Mouse (Mus musculus): ENCODE results near the gene Gmpr. TPM values are rescaled to one million over a fixed set of nuclear protein-coding genes. Genes with fewer than 3 reads are reported as not detected.

Gmpr gene
- polyA plus RNA-seq, 1 experiment from 2014 or later, result 40.7 TPM

GRCm38 (mm10) chr13:45527232-45527964 lies 20.2 kb downstream of the Gmpr start:
- 82% methylated on average over 11 of the region's 11 CpGs for WGBS
- no peaks in the 10 kb centered on the region for H3K36me3 ChIP-seq (ENCODE audit: control insufficient read depth, insufficient read depth, low read length)
- no peaks in the 10 kb centered on the region for H3K9me3 ChIP-seq (ENCODE audit: control insufficient read depth, low read length)
- no peak overlapping the region for H3K4me2 ChIP-seq (ENCODE audit: low read length)
- no peak overlapping the region for H3K4me3 ChIP-seq (ENCODE audit: low read length)
- no peaks in the 10 kb centered on the region; the same call in 1 of the 2 replicates for H3K4me1 ChIP-seq (ENCODE audit: control insufficient read depth, insufficient read depth, low read depth, low read length)
- ATAC-seq, result no peak
- no peak overlapping the region for H3K27ac ChIP-seq (ENCODE audit: low read depth, low read length)
- no peak overlapping the region for H3K9ac ChIP-seq (ENCODE audit: low read depth, low read length)
- no peaks in the 10 kb centered on the region for H3K27me3 ChIP-seq (replicated peaks; ENCODE audit: control insufficient read depth, insufficient read depth, low read length)

- ATAC-seq, result no peak
- 56% methylated on average over 4 of the region's 4 CpGs for WGBS
These were observed 21.5 kb downstream of the Gmpr start for GRCm38 (mm10) chr13:45528787-45529186.

GRCm38 (mm10) chr13:45530754-45531153 lies 23.5 kb downstream of the Gmpr start:
- H3K9me3 ChIP-seq (ENCODE audit: control insufficient read depth, low read length), result no peaks in the 10 kb centered on the region
- H3K9ac ChIP-seq (ENCODE audit: low read depth, low read length), result no peak overlapping the region
- no peak overlapping the region for H3K4me3 ChIP-seq (ENCODE audit: low read length)
- no peaks in the 10 kb centered on the region for H3K36me3 ChIP-seq (ENCODE audit: control insufficient read depth, insufficient read depth, low read length)
- no peaks in the 10 kb centered on the region for H3K27me3 ChIP-seq (replicated peaks; ENCODE audit: control insufficient read depth, insufficient read depth, low read length)
- no peak overlapping the region for H3K27ac ChIP-seq (ENCODE audit: low read depth, low read length)
- H3K4me1 ChIP-seq (ENCODE audit: control insufficient read depth, insufficient read depth, low read depth, low read length), result no peaks in the 10 kb centered on the region; the same call in 1 of the 2 replicates
- no peak for ATAC-seq
- WGBS, result 20% methylated on average over 6 of the region's 6 CpGs
- no peak overlapping the region for H3K4me2 ChIP-seq (ENCODE audit: low read length)

More at GRCm38 (mm10) chr13:45528787-45529186, 21.5 kb downstream of the Gmpr start:
- no peaks in the 10 kb centered on the region for H3K9me3 ChIP-seq (ENCODE audit: control insufficient read depth, low read length)
- no peak overlapping the region for H3K4me2 ChIP-seq (ENCODE audit: low read length)
- no peaks in the 10 kb centered on the region for H3K27me3 ChIP-seq (replicated peaks; ENCODE audit: control insufficient read depth, insufficient read depth, low read length)
- H3K4me1 ChIP-seq (ENCODE audit: control insufficient read depth, insufficient read depth, low read depth, low read length), result no peaks in the 10 kb centered on the region; the same call in 1 of the 2 replicates
- H3K4me3 ChIP-seq (ENCODE audit: low read length), result no peak overlapping the region
- no peaks in the 10 kb centered on the region for H3K36me3 ChIP-seq (ENCODE audit: control insufficient read depth, insufficient read depth, low read length)
- no peak overlapping the region for H3K27ac ChIP-seq (ENCODE audit: low read depth, low read length)
- H3K9ac ChIP-seq (ENCODE audit: low read depth, low read length), result no peak overlapping the region

GRCm38 (mm10) chr13:45535731-45536453 lies 28.6 kb downstream of the Gmpr start:
- H3K27me3 ChIP-seq (replicated peaks; ENCODE audit: control insufficient read depth, insufficient read depth, low read length), result no peaks in the 10 kb centered on the region
- no peaks in the 10 kb centered on the region for H3K36me3 ChIP-seq (ENCODE audit: control insufficient read depth, insufficient read depth, low read length)
- no peaks in the 10 kb centered on the region; the same call in none of the 2 replicates for H3K4me1 ChIP-seq (ENCODE audit: control insufficient read depth, insufficient read depth, low read depth, low read length)
- 91% methylated on average over 9 of the region's 9 CpGs for WGBS
- H3K9ac ChIP-seq (ENCODE audit: low read depth, low read length), result no peak overlapping the region
- no peak overlapping the region for H3K4me3 ChIP-seq (ENCODE audit: low read length)
- ATAC-seq, result no peak
- H3K4me2 ChIP-seq (ENCODE audit: low read length), result no peak overlapping the region
- H3K27ac ChIP-seq (ENCODE audit: low read depth, low read length), result no peak overlapping the region
- no peaks in the 10 kb centered on the region for H3K9me3 ChIP-seq (ENCODE audit: control insufficient read depth, low read length)

GRCm38 (mm10) chr13:45537110-45537509 lies 29.9 kb downstream of the Gmpr start:
- WGBS, result 87% methylated on average over 9 of the region's 9 CpGs
- no peaks in the 10 kb centered on the region for H3K36me3 ChIP-seq (ENCODE audit: control insufficient read depth, insufficient read depth, low read length)
- no peak for ATAC-seq
- no peak overlapping the region for H3K4me2 ChIP-seq (ENCODE audit: low read length)
- no peaks in the 10 kb centered on the region for H3K9me3 ChIP-seq (ENCODE audit: control insufficient read depth, low read length)
- no peak overlapping the region for H3K9ac ChIP-seq (ENCODE audit: low read depth, low read length)
- H3K27me3 ChIP-seq (replicated peaks; ENCODE audit: control insufficient read depth, insufficient read depth, low read length), result no peaks in the 10 kb centered on the region
- H3K4me1 ChIP-seq (ENCODE audit: control insufficient read depth, insufficient read depth, low read depth, low read length), result no peaks in the 10 kb centered on the region; the same call in 1 of the 2 replicates
- H3K4me3 ChIP-seq (ENCODE audit: low read length), result no peak overlapping the region
- H3K27ac ChIP-seq (ENCODE audit: low read depth, low read length), result no peak overlapping the region

GRCm38 (mm10) chr13:45538091-45538490 lies 30.8 kb downstream of the Gmpr start:
- no peak overlapping the region for H3K4me3 ChIP-seq (ENCODE audit: low read length)
- no peak overlapping the region for H3K27ac ChIP-seq (ENCODE audit: low read depth, low read length)
- no peak overlapping the region for H3K9ac ChIP-seq (ENCODE audit: low read depth, low read length)
- H3K9me3 ChIP-seq (ENCODE audit: control insufficient read depth, low read length), result no peaks in the 10 kb centered on the region
- no peak for ATAC-seq
- no peaks in the 10 kb centered on the region for H3K36me3 ChIP-seq (ENCODE audit: control insufficient read depth, insufficient read depth, low read length)
- no peaks in the 10 kb centered on the region; the same call in 1 of the 2 replicates for H3K4me1 ChIP-seq (ENCODE audit: control insufficient read depth, insufficient read depth, low read depth, low read length)
- H3K4me2 ChIP-seq (ENCODE audit: low read length), result no peak overlapping the region
- no peaks in the 10 kb centered on the region for H3K27me3 ChIP-seq (replicated peaks; ENCODE audit: control insufficient read depth, insufficient read depth, low read length)
- WGBS, result 84% methylated on average over 9 of the region's 9 CpGs

GRCm38 (mm10) chr13:45538532-45539204 lies 31.4 kb downstream of the Gmpr start:
- Histone ChIP-seq H3K4me2 (ENCODE audit: low read length) (peak overlapping the region; percentile 83), H3K27me3 (replicated peaks; ENCODE audit: control insufficient read depth, insufficient read depth, low read length) (no peaks in the 10 kb centered on the region), H3K27ac (ENCODE audit: low read depth, low read length) (peak overlapping the region; percentile 81), H3K9me3 (ENCODE audit: control insufficient read depth, low read length) (no peaks in the 10 kb centered on the region), H3K4me1 (ENCODE audit: control insufficient read depth, insufficient read depth, low read depth, low read length) (no peaks in the 10 kb centered on the region; the same call in 1 of the 2 replicates), H3K36me3 (ENCODE audit: control insufficient read depth, insufficient read depth, low read length) (no peaks in the 10 kb centered on the region), H3K9ac (ENCODE audit: low read depth, low read length) (peak overlapping the region; percentile 65), H3K4me3 (ENCODE audit: low read length) (peak overlapping the region; percentile 46)
- WGBS, result 29% methylated on average over 10 of the region's 10 CpGs
- ATAC-seq, result peak; percentile 96

- Histone ChIP-seq H3K36me3 (ENCODE audit: control insufficient read depth, insufficient read depth, low read length) (no peaks in the 10 kb centered on the region), H3K4me1 (ENCODE audit: control insufficient read depth, insufficient read depth, low read depth, low read length) (no peaks in the 10 kb centered on the region; the same call in 1 of the 2 replicates), H3K9ac (ENCODE audit: low read depth, low read length) (peak overlapping the region; percentile 65), H3K27me3 (replicated peaks; ENCODE audit: control insufficient read depth, insufficient read depth, low read length) (no peaks in the 10 kb centered on the region), H3K27ac (ENCODE audit: low read depth, low read length) (peak overlapping the region; percentile 81), H3K9me3 (ENCODE audit: control insufficient read depth, low read length) (no peaks in the 10 kb centered on the region), H3K4me2 (ENCODE audit: low read length) (peak overlapping the region; percentile 83), H3K4me3 (ENCODE audit: low read length) (peak overlapping the region; percentile 46)
- ATAC-seq, result peak; percentile 94
- 3% methylated on average over 10 of the region's 10 CpGs for WGBS
These were observed 31.9 kb downstream of the Gmpr start for GRCm38 (mm10) chr13:45539205-45539568.

GRCm38 (mm10) chr13:45545974-45546373 lies 38.7 kb downstream of the Gmpr start:
- ATAC-seq, result no peak
- WGBS, result 82% methylated on average over 13 of the region's 13 CpGs
- H3K4me1 ChIP-seq (ENCODE audit: control insufficient read depth, insufficient read depth, low read depth, low read length), result no peaks in the 10 kb centered on the region

More at GRCm38 (mm10) chr13:45545974-45546373, 38.7 kb downstream of the Gmpr start:
- no peak overlapping the region for H3K4me2 ChIP-seq (ENCODE audit: low read length)
- no peak overlapping the region for H3K9ac ChIP-seq (ENCODE audit: low read depth, low read length)
- H3K36me3 ChIP-seq (ENCODE audit: control insufficient read depth, insufficient read depth, low read length), result no peaks in the 10 kb centered on the region
- H3K27me3 ChIP-seq (replicated peaks; ENCODE audit: control insufficient read depth, insufficient read depth, low read length), result no peaks in the 10 kb centered on the region
- no peaks in the 10 kb centered on the region for H3K9me3 ChIP-seq (ENCODE audit: control insufficient read depth, low read length)
- H3K4me3 ChIP-seq (ENCODE audit: low read length), result no peak overlapping the region
- H3K27ac ChIP-seq (ENCODE audit: low read depth, low read length), result no peak overlapping the region
